Mouse (Mus musculus): ENCODE data around the gene Bicra.

Bicra gene

GRCm38 (mm10) chr7:15933437-15934359, 114.0 kb downstream of the Bicra start:
- H3K4me1 ChIP-seq (replicated peaks; ENCODE audit: low read depth, low read length): peaks cover 32% of the 10 kb centered on the region
- peak overlapping the region; percentile 23; the same call in 1 of the 2 replicates for H3K4me3 ChIP-seq (replicated peaks; ENCODE audit: low read length)
- H3K27me3 ChIP-seq (ENCODE audit: insufficient read depth, low read length): 0 out of 2 replicates have a peak, but pooled peaks cover 2% of the 10 kb centered on the region
- no peak for TF ChIP-seq POU5F1 (IDR thresholded peaks at IDR 0.05; ENCODE audit: borderline replicate concordance, low read length)
- TF ChIP-seq CTCF (conservative IDR thresholded peaks at IDR 0.05; ENCODE audit: low read length): no peak
- no peak for TF ChIP-seq NANOG (IDR thresholded peaks at IDR 0.05; ENCODE audit: borderline replicate concordance, low read length)
- H3K9me3 ChIP-seq (ENCODE audit: low read length): no peaks in the 10 kb centered on the region
- H3K36me3 ChIP-seq (ENCODE audit: insufficient read depth, low read length): peaks cover 30% of the 10 kb centered on the region

- 0 out of 2 replicates have a peak, but pooled peaks cover 2% of the 10 kb centered on the region for H3K27me3 ChIP-seq (ENCODE audit: insufficient read depth, low read length)
- H3K4me3 ChIP-seq (replicated peaks; ENCODE audit: low read length): no peak overlapping the region
- no peak for TF ChIP-seq NANOG (IDR thresholded peaks at IDR 0.05; ENCODE audit: borderline replicate concordance, low read length)
- TF ChIP-seq CTCF (conservative IDR thresholded peaks at IDR 0.05; ENCODE audit: low read length): no peak
- no peak for TF ChIP-seq POU5F1 (IDR thresholded peaks at IDR 0.05; ENCODE audit: borderline replicate concordance, low read length)
- H3K9me3 ChIP-seq (ENCODE audit: low read length): no peaks in the 10 kb centered on the region
- H3K36me3 ChIP-seq (ENCODE audit: insufficient read depth, low read length): peaks cover 10% of the 10 kb centered on the region
- H3K4me1 ChIP-seq (replicated peaks; ENCODE audit: low read depth, low read length): peaks cover 28% of the 10 kb centered on the region
Observed at GRCm38 (mm10) chr7:15931635-15932034, 116.1 kb downstream of the Bicra start.

- Histone ChIP-seq H3K36me3 (ENCODE audit: insufficient read depth, low read length) (no peaks in the 10 kb centered on the region), H3K9me3 (ENCODE audit: low read length) (no peaks in the 10 kb centered on the region), H3K4me1 (replicated peaks; ENCODE audit: low read depth, low read length) (peaks cover 28% of the 10 kb centered on the region), H3K27me3 (ENCODE audit: insufficient read depth, low read length) (peaks cover 5% of the 10 kb centered on the region), H3K4me3 (replicated peaks; ENCODE audit: low read length) (no peak overlapping the region)
- TF ChIP-seq POU5F1 (IDR thresholded peaks at IDR 0.05; ENCODE audit: borderline replicate concordance, low read length) (no peak), NANOG (IDR thresholded peaks at IDR 0.05; ENCODE audit: borderline replicate concordance, low read length) (no peak), CTCF (conservative IDR thresholded peaks at IDR 0.05; ENCODE audit: low read length) (peak; percentile 54)
Observed at GRCm38 (mm10) chr7:15930543-15930942, 117.2 kb downstream of the Bicra start.

- Histone ChIP-seq H3K27me3 (ENCODE audit: insufficient read depth, low read length) (peaks cover 7% of the 10 kb centered on the region), H3K9me3 (ENCODE audit: low read length) (no peaks in the 10 kb centered on the region), H3K4me1 (replicated peaks; ENCODE audit: low read depth, low read length) (peaks cover 28% of the 10 kb centered on the region), H3K4me3 (replicated peaks; ENCODE audit: low read length) (no peak overlapping the region), H3K36me3 (ENCODE audit: insufficient read depth, low read length) (no peaks in the 10 kb centered on the region)
- TF ChIP-seq NANOG (IDR thresholded peaks at IDR 0.05; ENCODE audit: borderline replicate concordance, low read length) (no peak), CTCF (conservative IDR thresholded peaks at IDR 0.05; ENCODE audit: low read length) (peak; percentile 80)
Observed at GRCm38 (mm10) chr7:15929910-15930309, 117.8 kb downstream of the Bicra start.

GRCm38 (mm10) chr7:15922220-15922773, 125.4 kb downstream of the Bicra start, which contains the start of gene Selenow:
Gene Selenow (minus strand): TSS chr7:15922402.
- H3K27me3 ChIP-seq (ENCODE audit: insufficient read depth, low read length): peaks cover 26% of the 10 kb centered on the region
- TF ChIP-seq NANOG (IDR thresholded peaks at IDR 0.05; ENCODE audit: borderline replicate concordance, low read length) (no peak), POU5F1 (IDR thresholded peaks at IDR 0.05; ENCODE audit: borderline replicate concordance, low read length) (no peak), CTCF (conservative IDR thresholded peaks at IDR 0.05; ENCODE audit: low read length) (no peak)
- H3K4me3 ChIP-seq (replicated peaks; ENCODE audit: low read length): peak within 1 kb of the TSS; percentile 92
- peaks cover 44% of the 10 kb centered on the region for H3K4me1 ChIP-seq (replicated peaks; ENCODE audit: low read depth, low read length)
- H3K9me3 ChIP-seq (ENCODE audit: low read length): no peaks in the 10 kb centered on the region
- H3K36me3 ChIP-seq (ENCODE audit: insufficient read depth, low read length): peaks cover 35% of the 10 kb centered on the region

- no peaks in the 10 kb centered on the region for H3K9me3 ChIP-seq (ENCODE audit: low read length)
- peaks cover 40% of the 10 kb centered on the region for H3K36me3 ChIP-seq (ENCODE audit: insufficient read depth, low read length)
- peaks cover 26% of the 10 kb centered on the region for H3K27me3 ChIP-seq (ENCODE audit: insufficient read depth, low read length)
- H3K4me3 ChIP-seq (replicated peaks; ENCODE audit: low read length): peak overlapping the region; percentile 92
- TF ChIP-seq CTCF (conservative IDR thresholded peaks at IDR 0.05; ENCODE audit: low read length) (no peak), POU5F1 (IDR thresholded peaks at IDR 0.05; ENCODE audit: borderline replicate concordance, low read length) (no peak), NANOG (IDR thresholded peaks at IDR 0.05; ENCODE audit: borderline replicate concordance, low read length) (no peak)
- peaks cover 48% of the 10 kb centered on the region for H3K4me1 ChIP-seq (replicated peaks; ENCODE audit: low read depth, low read length)
Observed at GRCm38 (mm10) chr7:15921796-15922195, 125.9 kb downstream of the Bicra start.

Measured in E14TG2a.4 (cell line).